Mouse (Mus musculus): ENCODE measurements around the gene Mgat4c. TPM values are rescaled to one million over a fixed set of nuclear protein-coding genes. Genes with fewer than 3 reads are reported as not detected.

Gene Mgat4c
- total RNA-seq (2021): under 1 TPM; 0.32 to 0.47 TPM
- long read RNA-seq, experiment 1: 0 reads
- long read RNA-seq, experiment 2: 0 reads

GRCm38 (mm10) chr10:101681437-101681912 is at the start of gene Mgat4c:
TSS of gene Mgat4c (plus strand) at chr10:101681487.
- no peak for DNase-seq

DNA sequence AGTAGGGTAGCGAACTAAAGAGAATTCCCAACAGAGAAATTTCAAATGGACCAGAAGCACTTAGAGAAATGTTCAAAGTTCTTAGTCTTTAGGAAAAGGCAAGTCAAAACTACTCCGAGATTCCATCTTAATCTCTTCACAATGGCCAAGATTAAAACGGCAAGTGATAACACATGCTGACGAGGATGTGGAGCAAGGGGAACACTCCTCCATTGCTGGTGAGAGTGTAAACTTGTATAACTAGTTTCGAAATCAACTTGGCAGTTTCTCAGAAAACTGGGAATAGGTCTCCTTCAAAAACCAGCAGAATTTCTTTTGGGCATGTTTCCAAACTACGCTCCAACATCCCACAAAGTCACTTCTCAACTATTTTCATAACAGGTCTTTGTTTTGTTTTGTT is 46.0 kb upstream of the Mgat4c start:
- no peak for DNase-seq

DNA sequence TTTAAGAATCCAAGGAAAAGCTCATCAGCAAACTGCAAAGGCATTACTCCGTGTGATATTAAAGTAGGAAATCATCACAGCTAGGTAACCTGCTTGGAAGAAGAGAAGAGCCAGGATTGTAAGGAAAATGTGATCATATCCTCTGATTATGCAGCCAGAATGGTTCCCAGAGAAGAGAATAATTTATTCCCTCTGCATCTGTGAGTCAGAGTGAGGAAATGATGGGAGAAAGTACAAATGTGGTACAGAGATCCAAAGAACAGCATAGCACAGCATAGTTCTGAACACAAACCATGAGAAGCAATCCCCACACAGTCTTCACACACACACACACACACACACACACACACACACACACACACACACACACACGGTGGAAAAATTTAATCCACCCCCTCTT is 40.2 kb upstream of the Mgat4c start:
- DNase-seq: no peak

GRCm38 (mm10) chr10:101681914-101682313 is 627 bp downstream of the Mgat4c start:
- no peak for DNase-seq

DNA sequence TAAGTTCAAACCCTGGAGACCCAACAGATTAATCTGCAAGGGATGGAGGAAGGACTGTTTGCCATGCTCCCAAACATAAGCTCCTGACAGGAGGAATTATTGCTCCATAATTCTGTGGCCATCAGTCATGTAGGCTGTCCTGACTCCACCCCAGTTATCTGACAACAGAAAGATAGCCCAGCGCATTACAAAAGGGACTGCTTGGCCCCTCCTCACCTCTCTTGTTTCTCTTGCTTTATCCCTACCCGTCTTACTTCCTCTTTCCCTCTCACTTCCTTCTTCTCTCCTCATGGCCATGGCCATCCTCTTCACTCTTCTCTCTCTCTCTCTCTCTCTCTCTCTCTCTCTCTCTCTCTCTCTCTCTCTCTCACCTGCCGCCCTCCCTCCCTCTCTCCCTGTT is 80.5 kb downstream of the Mgat4c start:
- DNase-seq: no peak

DNA sequence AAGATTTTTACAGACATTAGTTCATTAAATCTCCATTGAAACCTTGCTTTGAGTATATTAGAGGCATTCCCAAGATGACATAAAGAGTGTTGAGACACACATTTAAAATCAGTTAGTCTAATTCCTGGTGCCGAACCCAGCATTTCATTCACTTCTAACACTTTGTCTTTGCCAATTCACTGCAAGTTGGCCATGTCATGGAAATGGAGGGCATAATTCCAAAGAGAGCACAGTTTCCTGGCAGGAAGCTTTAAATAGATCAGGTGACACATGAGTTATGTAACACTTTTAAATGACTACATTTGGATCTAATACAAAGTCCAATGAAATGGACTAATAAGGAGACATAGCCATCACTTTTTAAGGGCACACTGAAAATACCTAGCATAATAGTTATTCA is 89.4 kb downstream of the Mgat4c start:
- DNase-seq: no peak

GRCm38 (mm10) chr10:101771157-101771556 is 89.9 kb downstream of the Mgat4c start:
- DNase-seq: no peak

DNA sequence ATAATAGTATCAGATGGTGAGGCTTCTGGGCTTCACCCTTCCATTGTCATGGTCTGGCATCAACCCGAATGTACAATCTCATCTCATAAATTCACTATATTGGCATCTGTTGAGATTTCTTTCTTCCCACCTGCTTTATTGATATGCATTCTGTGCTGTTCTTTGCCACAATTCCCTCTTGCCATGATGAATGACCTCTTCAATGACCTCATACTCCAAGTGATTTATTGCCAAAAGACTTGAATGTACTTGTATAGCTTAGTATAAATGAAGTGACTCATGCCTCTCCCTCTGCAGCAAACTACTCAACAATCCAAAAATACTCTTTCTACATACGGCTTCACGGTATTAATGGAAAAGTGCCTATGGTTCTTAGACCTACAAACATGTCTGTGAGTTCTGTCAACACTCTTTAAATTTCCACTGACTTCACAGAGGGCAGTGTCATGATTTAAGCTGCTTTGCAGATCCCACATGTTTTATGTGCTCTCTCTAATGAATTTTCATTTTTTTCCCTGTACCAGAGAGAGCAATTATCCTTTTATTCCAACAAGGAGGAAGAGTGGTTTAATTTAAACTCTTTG is 102.0 kb downstream of the Mgat4c start:
- DNase-seq: no peak

- no peak for DNase-seq
Measured at GRCm38 (mm10) chr10:101795507-101795906, 114.2 kb downstream of the Mgat4c start.

- no peak for DNase-seq
Measured at GRCm38 (mm10) chr10:101798831-101799474, 117.7 kb downstream of the Mgat4c start.

DNA sequence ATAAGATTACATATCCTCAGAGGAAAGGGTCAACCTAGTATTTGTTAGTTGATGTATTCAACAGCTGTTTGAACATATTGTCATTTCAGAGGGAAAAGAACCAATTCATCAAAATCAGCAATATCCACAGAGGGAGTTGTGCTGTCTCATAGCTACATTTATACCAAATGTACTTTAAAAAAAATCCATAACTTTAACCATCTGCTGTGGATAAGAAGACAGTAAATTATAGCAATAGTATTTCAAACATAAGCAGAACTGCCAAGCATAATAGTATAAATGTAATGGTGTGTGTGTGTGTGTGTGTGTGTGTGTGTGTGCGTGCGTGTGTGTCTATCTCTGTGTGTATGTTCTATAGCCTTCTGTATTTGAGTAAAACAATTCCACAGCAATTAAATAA is 127.5 kb downstream of the Mgat4c start:
- no peak for DNase-seq

DNA sequence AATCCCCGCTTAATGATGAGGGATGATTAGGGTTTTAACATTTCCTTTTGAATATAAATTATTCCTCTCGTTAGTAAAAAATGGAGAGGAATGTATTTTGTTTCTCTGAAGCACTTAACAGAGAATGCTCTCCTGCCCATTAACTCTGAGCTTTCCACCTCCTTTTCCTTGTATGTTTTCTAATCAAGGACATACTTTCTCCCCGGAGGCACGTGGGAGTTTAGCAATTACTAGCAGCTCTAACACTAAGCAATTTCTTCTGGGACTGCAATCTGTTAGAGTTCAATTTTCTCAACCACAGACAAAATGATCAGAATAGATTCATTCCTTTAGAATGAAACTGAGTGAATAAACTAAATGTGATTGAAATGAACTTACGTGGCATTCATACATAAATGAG is 135.6 kb downstream of the Mgat4c start:
- DNase-seq: no peak

- no peak for DNase-seq
Measured at GRCm38 (mm10) chr10:101827944-101828343, 146.7 kb downstream of the Mgat4c start.

DNA sequence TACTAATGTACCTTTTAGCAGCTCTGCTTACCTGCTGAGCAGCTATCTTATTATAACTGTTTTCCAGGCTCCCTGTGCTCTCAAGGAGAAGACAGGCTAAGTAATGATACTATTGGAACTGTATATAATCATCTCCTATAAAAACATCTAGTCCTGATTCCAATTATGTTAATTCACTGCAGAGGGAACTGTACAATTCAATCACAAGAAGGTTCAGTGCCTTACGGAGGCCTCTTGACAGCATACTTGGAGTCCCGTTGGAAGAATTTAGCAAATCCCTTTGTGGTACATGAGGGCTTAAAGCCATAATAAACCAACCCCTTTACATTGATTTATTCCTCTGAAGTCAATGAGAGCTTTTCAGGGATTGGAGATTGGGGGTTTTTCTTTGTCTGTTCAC is 174.8 kb downstream of the Mgat4c start:
- DNase-seq: no peak

DNA sequence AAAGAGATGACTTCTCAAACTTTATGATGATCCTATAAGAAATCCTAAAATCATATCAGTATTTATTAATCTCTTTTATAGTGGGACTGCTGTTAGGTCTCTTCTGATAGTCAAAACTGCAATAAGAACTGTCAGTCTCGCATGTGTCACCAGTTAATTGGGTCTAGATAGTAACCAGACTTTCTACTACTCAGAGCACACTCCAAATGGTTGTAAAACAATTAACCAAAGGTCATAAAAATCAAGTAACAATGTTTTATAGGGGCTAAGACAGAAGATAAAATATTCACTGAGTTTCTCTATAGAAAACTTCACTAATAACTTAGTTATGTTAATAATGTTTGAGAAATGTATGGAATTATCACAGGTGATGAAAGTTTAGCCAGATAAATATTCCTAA is 208.6 kb downstream of the Mgat4c start:
- DNase-seq: no peak

- DNase-seq: no peak
Measured at GRCm38 (mm10) chr10:101917328-101917814, 236.1 kb downstream of the Mgat4c start.

DNA sequence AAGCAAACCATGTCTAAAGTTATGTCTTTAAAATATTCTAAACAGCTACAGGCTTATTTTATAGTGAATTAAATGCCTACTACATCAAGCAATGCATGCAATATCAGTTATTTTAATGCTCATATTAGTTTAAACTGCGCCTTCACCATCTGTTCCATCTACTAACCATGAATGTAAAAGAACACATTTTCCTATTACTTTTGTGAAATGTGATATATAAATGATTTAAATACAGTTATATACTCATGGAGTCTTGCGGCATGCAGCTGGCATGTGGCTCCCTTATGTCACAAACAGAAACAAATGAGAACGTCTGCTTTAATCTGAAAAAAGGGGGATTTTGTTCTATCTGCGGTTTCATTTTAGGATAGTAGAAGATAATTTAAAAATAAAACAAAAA is 316.3 kb downstream of the Mgat4c start:
- DNase-seq: no peak

DNA sequence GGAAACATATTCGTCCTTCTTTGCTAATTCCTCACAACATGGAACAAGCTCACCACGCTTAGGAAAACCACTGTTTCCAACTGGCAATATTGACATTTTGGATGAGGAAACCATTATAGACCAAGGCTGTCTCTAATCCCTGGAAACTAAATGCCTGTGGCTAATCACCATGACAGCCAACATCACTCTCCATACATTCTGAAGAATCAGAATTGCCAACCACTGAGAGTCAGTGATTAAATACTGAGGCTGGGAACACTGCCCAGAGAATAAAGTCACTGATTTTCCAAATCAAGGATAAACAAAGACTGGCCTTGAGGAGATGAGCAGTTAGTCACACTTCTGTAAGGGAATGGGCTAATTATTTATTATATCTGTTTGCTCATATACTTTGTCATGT is 361.2 kb downstream of the Mgat4c start:
- DNase-seq: no peak

GRCm38 (mm10) chr10:102056218-102056617 is 374.9 kb downstream of the Mgat4c start:
- DNase-seq: no peak

- no peak for DNase-seq
Measured at GRCm38 (mm10) chr10:102056975-102057565, 375.8 kb downstream of the Mgat4c start.

GRCm38 (mm10) chr10:102074541-102075398 is 393.5 kb downstream of the Mgat4c start:
- no peak for DNase-seq

GRCm38 (mm10) chr10:102123153-102123552 is 441.9 kb downstream of the Mgat4c start:
- DNase-seq: no peak

- no peak for DNase-seq
Measured at GRCm38 (mm10) chr10:102127340-102127739, 446.1 kb downstream of the Mgat4c start.
